Mouse (Mus musculus) forebrain, postnatal 0 days (tissue): Measurements from ENCODE around the gene Gpx4. TPM values are rescaled to one million over a fixed set of nuclear protein-coding genes. Genes with fewer than 3 reads are reported as not detected.

ENCODE experiments used
- ATAC-seq: fragments of 200-750 bp; cut with Nextera tagmentation; 2 replicates; pipeline ENCODE4 v1.8.0; 2017; ENCODE audit warnings: mild to moderate bottlenecking, moderate library complexity
- DNase-seq: peaks from one replicate; pipeline ENCODE4 v3.0.0-alpha.2; 2015
- H3K27ac ChIP-seq: fragments of 300-500 bp; sonication (generic); 2 replicates; pipeline ENCODE4 v1.5.1; 2014; ENCODE audit warnings: low read depth, mild to moderate bottlenecking, antibody characterized with exemption, low read length, moderate library complexity, mixed read lengths
- H3K27me3 ChIP-seq: fragments of 300-500 bp; sonication (generic); 2 replicates; pipeline ENCODE4 v1.6.1; 2014; ENCODE audit warnings: mild to moderate bottlenecking, low read length, mixed read lengths; ENCODE audit not compliant: insufficient read depth
- H3K36me3 ChIP-seq: fragments of 300-500 bp; sonication (generic); 2 replicates; pipeline ENCODE4 v1.6.1; 2014; ENCODE audit warnings: mild to moderate bottlenecking, moderate library complexity; ENCODE audit not compliant: insufficient read depth
- H3K4me1 ChIP-seq: fragments of 300-500 bp; sonication (generic); 2 replicates; pipeline ENCODE4 v1.6.1; 2014; ENCODE audit warnings: antibody characterized with exemption; ENCODE audit not compliant: insufficient read depth
- H3K4me2 ChIP-seq: fragments of 300-500 bp; sonication (generic); 2 replicates; pipeline ENCODE4 v1.6.1; 2014; ENCODE audit warnings: low read depth, mild to moderate bottlenecking, moderate library complexity
- H3K4me3 ChIP-seq: fragments of 300-500 bp; sonication (generic); 2 replicates; pipeline ENCODE4 v1.5.1; 2014; ENCODE audit warnings: low read depth, low read length, mixed read lengths
- H3K9ac ChIP-seq: fragments of 300-500 bp; sonication (generic); 2 replicates; pipeline ENCODE4 v1.6.1; 2014; ENCODE audit warnings: mild to moderate bottlenecking
- H3K9me3 ChIP-seq: fragments of 300-500 bp; sonication (generic); 2 replicates; pipeline ENCODE4 v1.6.1; 2016; ENCODE audit warnings: low read length
- CTCF ChIP-seq: sonication (generic); IDR thresholded peaks from 2 replicates; pipeline ENCODE4 v1.5.1; 2016; ENCODE audit warnings: antibody characterized with exemption, control low read depth, low read depth
- WGBS: fragments of 180-500 bp; shearing (Covaris S2); extraction: QIAGEN DNeasy Blood & Tissue Kit; methylation state at CpG from one replicate; pipeline ENCODE4 v1.1.7; 2014; 5-methylcytosine and 5-hydroxymethylcytosine counted together
- polyA plus RNA-seq: library from polyadenylated mRNA; unstranded; fragments of >200 nt; fragmentation: Nextera tagmentation; extraction: Ambion mirVana; gene quantifications from 2 replicates; pipeline ENCODE4 v1.2.1, GENCODE M21; 2015
- total RNA-seq: library from RNA; depleted of rRNA; stranded (reverse); fragments of >200 nt; gene quantifications from 2 replicates; pipeline ENCODE4 v1.2.3, GENCODE M21; 2014

The Gpx4 gene
- total and polyA plus RNA-seq, 2 experiments from 2014 or later, result 401 to 644 TPM

- WGBS, result 79% methylated on average over 5 of the region's 5 CpGs
- no peaks in the 10 kb centered on the region for H3K9me3 ChIP-seq
- ATAC-seq (no peak), DNase-seq (no peak)
- peaks cover 45% of the 10 kb centered on the region for H3K36me3 ChIP-seq
- peak overlapping the region; percentile 77; the same call in 1 of the 2 replicates for H3K4me2 ChIP-seq
- H3K27me3 ChIP-seq, result no peaks in the 10 kb centered on the region
- H3K4me1 ChIP-seq, result peaks cover 7% of the 10 kb centered on the region; the same call in 1 of the 2 replicates
- H3K9ac ChIP-seq, result no peak overlapping the region
- no peak for TF ChIP-seq CTCF
- H3K27ac ChIP-seq, result no peak overlapping the region
- no peak overlapping the region for H3K4me3 ChIP-seq
Observed at GRCm38 (mm10) chr10:80055364-80055763, 8.4 kb downstream of the Gpx4 start.

GRCm38 (mm10) chr10:80055891-80056290 is 8.9 kb downstream of the Gpx4 start:
- Histone ChIP-seq H3K9ac (no peak overlapping the region), H3K4me2 (peak overlapping the region; percentile 77; the same call in 1 of the 2 replicates), H3K4me1 (peaks cover 7% of the 10 kb centered on the region; the same call in 1 of the 2 replicates), H3K36me3 (peaks cover 46% of the 10 kb centered on the region), H3K27ac (no peak overlapping the region), H3K27me3 (no peaks in the 10 kb centered on the region), H3K9me3 (no peaks in the 10 kb centered on the region), H3K4me3 (no peak overlapping the region)
- DNase-seq (no peak), ATAC-seq (no peak)
- 89% methylated on average over 9 of the region's 10 CpGs for WGBS
- TF ChIP-seq CTCF, result no peak

- Histone ChIP-seq H3K36me3 (peaks cover 49% of the 10 kb centered on the region), H3K4me3 (no peak overlapping the region), H3K27me3 (no peaks in the 10 kb centered on the region), H3K9me3 (no peaks in the 10 kb centered on the region), H3K9ac (no peak overlapping the region), H3K4me1 (peaks cover 7% of the 10 kb centered on the region; the same call in 1 of the 2 replicates), H3K4me2 (no peak overlapping the region), H3K27ac (no peak overlapping the region)
- DNase-seq (no peak), ATAC-seq (no peak)
- TF ChIP-seq CTCF, result no peak
- WGBS, result 80% methylated on average over 4 of the region's 4 CpGs
Observed at GRCm38 (mm10) chr10:80056506-80056905, 9.5 kb downstream of the Gpx4 start.

- Histone ChIP-seq H3K4me2 (no peak overlapping the region), H3K4me3 (no peak overlapping the region), H3K4me1 (peaks cover 7% of the 10 kb centered on the region; the same call in 1 of the 2 replicates), H3K36me3 (peaks cover 52% of the 10 kb centered on the region), H3K9ac (no peak overlapping the region), H3K27me3 (no peaks in the 10 kb centered on the region), H3K27ac (no peak overlapping the region), H3K9me3 (no peaks in the 10 kb centered on the region)
- no peak for ATAC-seq
- WGBS, result 92% methylated on average over 27 of the region's 27 CpGs
- no peak for DNase-seq
- no peak for TF ChIP-seq CTCF
Observed at GRCm38 (mm10) chr10:80056976-80057682, 10.2 kb downstream of the Gpx4 start.

- no peaks in the 10 kb centered on the region for H3K27me3 ChIP-seq
- no peak overlapping the region for H3K27ac ChIP-seq
- ATAC-seq (no peak), DNase-seq (no peak)
- H3K4me1 ChIP-seq, result peaks cover 7% of the 10 kb centered on the region; the same call in 1 of the 2 replicates
- H3K4me3 ChIP-seq, result no peak overlapping the region
- TF ChIP-seq CTCF, result no peak
- H3K9ac ChIP-seq, result no peak overlapping the region
- H3K4me2 ChIP-seq, result no peak overlapping the region
- peaks cover 59% of the 10 kb centered on the region for H3K36me3 ChIP-seq
- no peaks in the 10 kb centered on the region for H3K9me3 ChIP-seq
- WGBS, result 80% methylated on average over 30 of the region's 30 CpGs
Observed at GRCm38 (mm10) chr10:80057683-80058326, 10.8 kb downstream of the Gpx4 start.

- Histone ChIP-seq H3K27me3 (no peaks in the 10 kb centered on the region), H3K27ac (no peak overlapping the region), H3K36me3 (peaks cover 60% of the 10 kb centered on the region), H3K9me3 (no peaks in the 10 kb centered on the region), H3K4me1 (no peaks in the 10 kb centered on the region), H3K4me2 (no peak overlapping the region), H3K9ac (no peak overlapping the region), H3K4me3 (no peak overlapping the region)
- TF ChIP-seq CTCF, result no peak
- WGBS, result 79% methylated on average over 5 of the region's 5 CpGs
- ATAC-seq, result peak; percentile 36; the same call in 1 of the 2 replicates
- no peak for DNase-seq
Observed at GRCm38 (mm10) chr10:80063104-80063503, 16.1 kb downstream of the Gpx4 start.
